Mouse (Mus musculus) embryonic facial prominence, embryonic 14.5 days (tissue): ENCODE results near the gene Inpp4b. TPM values are rescaled to one million over a fixed set of nuclear protein-coding genes. Genes with fewer than 3 reads are reported as not detected.
A peak's percentile ranks its signal among the peaks of the same experiment; 100 is the strongest.

Experiments used
- ATAC-seq: fragments of 200-750 bp; cut with Nextera tagmentation; 2 replicates; pipeline ENCODE4 v1.8.0; 2017; ENCODE audit warnings: low read depth, moderate number of reproducible peaks, moderate TSS enrichment
- DNase-seq: peaks from one replicate; pipeline ENCODE4 v3.0.0-alpha.2; 2015; ENCODE audit warnings: low spot score
- H3K27ac ChIP-seq: fragments of 300-500 bp; sonication (generic); replicated peaks from 2 replicates; pipeline ENCODE4 v1.5.1; 2014; ENCODE audit warnings: low read depth, mild to moderate bottlenecking, low read length, moderate library complexity
- H3K27me3 ChIP-seq: fragments of 300-500 bp; sonication (generic); replicated peaks from 2 replicates; pipeline ENCODE4 v1.6.1; 2014; ENCODE audit warnings: low read length; ENCODE audit not compliant: control insufficient read depth, insufficient read depth
- H3K36me3 ChIP-seq: fragments of 300-500 bp; sonication (generic); 2 replicates; pipeline ENCODE4 v1.6.1; 2014; ENCODE audit warnings: low read length, mixed read lengths; ENCODE audit not compliant: control insufficient read depth, insufficient read depth
- H3K4me1 ChIP-seq: fragments of 300-500 bp; sonication (generic); 2 replicates; pipeline ENCODE4 v1.6.1; 2014; ENCODE audit warnings: antibody characterized with exemption, low read length; ENCODE audit not compliant: control insufficient read depth, insufficient read depth
- H3K4me2 ChIP-seq: fragments of 300-500 bp; sonication (generic); 2 replicates; pipeline ENCODE4 v1.6.1; 2014; ENCODE audit warnings: low read depth, mild to moderate bottlenecking, low read length, moderate library complexity, mixed read lengths
- H3K4me3 ChIP-seq: fragments of 300-500 bp; sonication (generic); 2 replicates; pipeline ENCODE4 v1.5.1; 2014; ENCODE audit warnings: low read depth, mild to moderate bottlenecking, low read length
- H3K9ac ChIP-seq: fragments of 300-500 bp; sonication (generic); 2 replicates; pipeline ENCODE4 v1.6.1; 2014; ENCODE audit warnings: low read depth, mild to moderate bottlenecking, low read length, moderate library complexity, mixed read lengths
- H3K9me3 ChIP-seq: fragments of 300-500 bp; sonication (generic); 2 replicates; pipeline ENCODE4 v1.6.1; 2016; ENCODE audit warnings: low read length; ENCODE audit not compliant: control insufficient read depth
- WGBS: fragments of 180-500 bp; shearing (Covaris S2); extraction: QIAGEN DNeasy Blood & Tissue Kit; methylation state at CpG from one replicate; pipeline ENCODE4 v1.1.7; 2014; 5-methylcytosine and 5-hydroxymethylcytosine counted together
- polyA plus RNA-seq: library from polyadenylated mRNA; unstranded; fragments of >200 nt; fragmentation: Nextera tagmentation; extraction: Ambion mirVana; gene quantifications from 2 replicates; pipeline ENCODE4 v1.2.1, GENCODE M21; 2014

The Inpp4b gene
- polyA plus RNA-seq, 1 experiment from 2014 or later = 14.9 TPM

DNA sequence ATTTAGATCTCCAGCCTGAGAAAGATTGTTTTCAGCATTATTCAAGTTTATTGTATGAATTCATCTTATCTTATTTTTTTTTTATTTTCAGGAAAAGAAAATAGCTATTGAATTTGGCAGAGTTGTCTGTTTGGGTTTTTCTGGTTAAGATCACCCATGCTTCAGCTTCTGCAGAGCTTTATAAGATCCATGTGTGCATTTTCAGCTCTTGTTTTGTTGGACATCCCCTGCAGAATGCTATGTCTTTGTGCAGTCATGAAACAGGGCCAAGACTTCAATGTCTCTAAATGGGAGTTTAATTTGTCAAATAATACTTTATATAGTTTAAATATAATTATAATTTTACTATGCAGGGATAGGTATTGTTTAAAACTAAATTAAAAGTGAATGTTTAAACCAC lies 170.5 kb downstream of the Inpp4b start:
- Histone ChIP-seq H3K4me3 (no peak overlapping the region), H3K27me3 (no peaks in the 10 kb centered on the region; the same call in 1 of the 2 replicates), H3K4me1 (no peaks in the 10 kb centered on the region), H3K36me3 (no peaks in the 10 kb centered on the region), H3K9me3 (no peaks in the 10 kb centered on the region), H3K4me2 (no peak overlapping the region), H3K27ac (no peak overlapping the region), H3K9ac (no peak overlapping the region)
- peak; percentile 81 for DNase-seq
- no peak for ATAC-seq

- Histone ChIP-seq H3K9me3 (no peaks in the 10 kb centered on the region), H3K4me1 (no peaks in the 10 kb centered on the region), H3K27ac (no peak overlapping the region), H3K9ac (no peak overlapping the region), H3K4me2 (no peak overlapping the region), H3K36me3 (no peaks in the 10 kb centered on the region), H3K27me3 (no peaks in the 10 kb centered on the region; the same call in 1 of the 2 replicates), H3K4me3 (no peak overlapping the region)
- ATAC-seq = no peak
- DNase-seq = no peak
Observed at GRCm38 (mm10) chr8:81514425-81514824, 172.1 kb downstream of the Inpp4b start.

DNA sequence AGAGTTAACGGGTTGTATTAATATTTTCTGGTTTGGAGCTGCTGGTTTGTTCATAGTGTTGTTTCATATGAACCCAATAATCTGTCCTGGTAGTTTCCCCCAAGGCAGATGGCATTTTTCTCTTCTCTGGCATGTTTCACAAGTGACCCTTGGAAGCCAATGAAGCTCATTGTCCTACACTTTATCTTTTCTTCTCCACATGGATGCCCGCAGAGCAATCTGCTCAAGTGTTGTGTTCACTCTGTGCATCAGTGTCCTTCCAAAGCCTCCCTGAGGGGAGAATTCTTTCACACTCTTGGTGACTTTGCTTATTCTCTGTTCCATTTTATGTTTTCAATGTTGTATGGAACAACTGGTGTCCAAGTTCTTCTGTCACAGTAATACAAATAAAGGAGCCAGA lies 179.7 kb downstream of the Inpp4b start:
- H3K4me2 ChIP-seq = no peak overlapping the region
- no peak overlapping the region for H3K9ac ChIP-seq
- no peak for DNase-seq
- no peak overlapping the region for H3K27ac ChIP-seq
- no peak for ATAC-seq
- WGBS = 89% methylated on average over 2 of the region's 2 CpGs
- no peaks in the 10 kb centered on the region for H3K9me3 ChIP-seq
- H3K4me1 ChIP-seq = no peaks in the 10 kb centered on the region
- H3K27me3 ChIP-seq = no peaks in the 10 kb centered on the region
- no peaks in the 10 kb centered on the region for H3K36me3 ChIP-seq
- H3K4me3 ChIP-seq = no peak overlapping the region

DNA sequence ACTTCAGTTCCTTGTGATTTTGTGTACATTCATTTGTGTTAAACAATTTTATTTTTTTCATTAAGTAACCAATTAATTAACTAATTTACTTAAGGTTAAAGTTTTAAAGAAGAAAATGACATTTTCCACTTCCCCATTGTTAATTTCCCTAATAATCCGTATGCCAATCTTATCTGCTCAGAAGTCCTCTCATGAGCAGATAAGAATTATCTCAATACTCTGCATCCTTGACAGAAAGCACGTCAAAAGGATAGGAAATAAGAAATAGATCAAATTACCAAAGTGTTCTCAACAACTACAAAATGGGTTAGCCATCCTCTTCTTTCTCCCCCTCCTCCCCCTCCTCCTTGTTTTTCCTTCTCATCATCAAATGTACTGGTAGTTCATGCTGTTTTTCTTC lies 182.2 kb downstream of the Inpp4b start:
- Histone ChIP-seq H3K27ac (no peak overlapping the region), H3K9ac (no peak overlapping the region), H3K9me3 (no peaks in the 10 kb centered on the region), H3K36me3 (no peaks in the 10 kb centered on the region), H3K4me1 (no peaks in the 10 kb centered on the region), H3K4me2 (no peak overlapping the region), H3K27me3 (no peaks in the 10 kb centered on the region), H3K4me3 (no peak overlapping the region)
- 57% methylated on average over 2 of the region's 2 CpGs for WGBS
- DNase-seq (no peak), ATAC-seq (no peak)

GRCm38 (mm10) chr8:81527661-81528060 lies 185.3 kb downstream of the Inpp4b start:
- Histone ChIP-seq H3K9ac (no peak overlapping the region), H3K27ac (no peak overlapping the region), H3K4me3 (no peak overlapping the region), H3K9me3 (no peaks in the 10 kb centered on the region), H3K4me1 (no peaks in the 10 kb centered on the region), H3K27me3 (no peaks in the 10 kb centered on the region), H3K36me3 (no peaks in the 10 kb centered on the region), H3K4me2 (no peak overlapping the region)
- 27% methylated on average over 4 of the region's 4 CpGs for WGBS
- ATAC-seq (no peak), DNase-seq (no peak)

DNA sequence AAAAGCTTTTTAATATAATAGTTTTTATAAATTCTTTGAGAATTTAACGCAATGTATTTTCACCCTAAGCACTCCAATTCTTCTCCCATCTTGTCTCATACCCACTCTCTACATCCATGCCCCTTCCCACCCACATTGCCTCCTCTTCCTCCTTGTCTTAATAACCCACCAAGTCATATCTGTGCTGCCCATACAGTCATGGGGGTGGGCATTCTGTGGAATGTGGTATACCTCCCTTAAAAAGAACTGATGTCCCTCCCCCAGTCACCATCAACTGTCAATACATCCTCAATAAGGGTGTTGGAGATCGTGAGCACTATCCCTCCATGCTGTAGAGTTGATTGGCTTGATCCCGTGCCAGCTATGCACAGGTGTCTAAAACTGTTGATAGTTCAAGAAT lies 196.0 kb downstream of the Inpp4b start:
- no peak for ATAC-seq

GRCm38 (mm10) chr8:81558550-81558949 lies 216.2 kb downstream of the Inpp4b start:
- Histone ChIP-seq H3K4me3 (no peak overlapping the region), H3K9me3 (no peaks in the 10 kb centered on the region), H3K27ac (no peak overlapping the region), H3K4me2 (no peak overlapping the region), H3K27me3 (no peaks in the 10 kb centered on the region), H3K4me1 (no peaks in the 10 kb centered on the region), H3K36me3 (no peaks in the 10 kb centered on the region), H3K9ac (no peak overlapping the region)
- DNase-seq (no peak), ATAC-seq (no peak)
- WGBS = 86% methylated on average over 4 of the region's 4 CpGs

More for the DNA sequence above, 196.0 kb downstream of the Inpp4b start:
- H3K9me3 ChIP-seq = no peaks in the 10 kb centered on the region
- no peaks in the 10 kb centered on the region for H3K36me3 ChIP-seq
- no peak overlapping the region for H3K4me3 ChIP-seq
- no peaks in the 10 kb centered on the region for H3K27me3 ChIP-seq
- H3K27ac ChIP-seq = no peak overlapping the region
- WGBS = 86% methylated on average over 3 of the region's 3 CpGs
- no peak for DNase-seq
- no peaks in the 10 kb centered on the region for H3K4me1 ChIP-seq
- no peak overlapping the region for H3K4me2 ChIP-seq
- no peak overlapping the region for H3K9ac ChIP-seq

DNA sequence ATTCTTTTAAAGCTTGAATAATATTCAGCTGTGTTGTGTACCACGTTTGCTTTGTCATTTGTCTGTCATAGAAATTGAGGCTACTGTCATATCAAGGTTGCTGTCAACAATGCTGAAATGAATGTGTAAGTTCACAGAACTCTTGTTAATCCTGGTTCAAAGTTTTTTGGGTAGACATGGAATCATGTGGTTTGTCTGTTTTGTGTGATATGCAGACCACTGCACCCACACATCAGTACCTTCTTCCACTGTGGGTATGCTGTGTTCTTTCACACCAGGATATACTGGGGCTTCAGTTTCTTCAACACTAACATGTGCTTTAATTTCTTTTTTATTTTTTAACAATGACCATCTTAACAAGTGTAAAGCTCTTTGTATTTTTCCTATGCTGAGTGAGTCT lies 220.0 kb downstream of the Inpp4b start:
- Histone ChIP-seq H3K36me3 (no peaks in the 10 kb centered on the region), H3K4me2 (no peak overlapping the region), H3K4me1 (no peaks in the 10 kb centered on the region), H3K9ac (no peak overlapping the region), H3K9me3 (no peaks in the 10 kb centered on the region), H3K27me3 (no peaks in the 10 kb centered on the region), H3K4me3 (no peak overlapping the region), H3K27ac (no peak overlapping the region)
- DNase-seq (no peak), ATAC-seq (no peak)
- WGBS = 76% methylated on average over 1 of the region's 1 CpGs

DNA sequence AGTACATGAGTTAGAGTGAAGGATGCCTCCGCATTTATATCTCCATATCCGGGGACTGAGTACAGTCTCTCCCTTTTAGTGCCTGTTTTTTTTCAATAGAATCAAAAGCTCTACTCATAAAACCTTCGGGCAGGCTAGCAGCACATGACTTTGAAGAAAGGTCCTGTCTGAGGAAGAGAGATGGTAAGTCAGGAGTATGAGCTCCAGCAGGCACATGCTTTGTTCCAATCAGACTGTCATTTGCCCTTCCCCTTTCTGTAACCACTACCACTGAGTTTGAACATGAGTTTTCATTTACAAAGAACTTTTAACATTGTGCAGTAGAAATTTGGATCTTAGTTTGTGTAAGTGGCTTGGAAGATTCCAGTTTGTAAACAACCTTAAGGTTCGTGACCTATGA lies 223.1 kb downstream of the Inpp4b start:
- ATAC-seq (no peak), DNase-seq (no peak)
- Histone ChIP-seq H3K4me1 (no peaks in the 10 kb centered on the region), H3K4me3 (no peak overlapping the region), H3K27me3 (no peaks in the 10 kb centered on the region), H3K36me3 (no peaks in the 10 kb centered on the region), H3K9ac (no peak overlapping the region), H3K4me2 (no peak overlapping the region), H3K9me3 (no peaks in the 10 kb centered on the region), H3K27ac (no peak overlapping the region)
- WGBS = 83% methylated on average over 4 of the region's 4 CpGs
